Mouse (Mus musculus): Measurements from ENCODE around the gene Ripk3. TPM values are rescaled to one million over a fixed set of nuclear protein-coding genes. Genes with fewer than 3 reads are reported as not detected.

The Ripk3 gene
- polyA plus RNA-seq, 1 experiment from 2014 or later = 55.8 TPM

GRCm38 (mm10) chr14:55814885-55815284, 26.2 kb upstream of the Ripk3 start:
- no peaks in the 10 kb centered on the region for H3K4me1 ChIP-seq (ENCODE audit: control insufficient read depth, insufficient read depth, low read length)
- H3K27ac ChIP-seq (ENCODE audit: low read length) = 0 out of 2 replicates have a peak overlapping the region, but pooled peaks have one; percentile 3
- WGBS = 21% methylated on average over 16 of the region's 16 CpGs
- ATAC-seq = peak; percentile 81
- no peaks in the 10 kb centered on the region for H3K9me3 ChIP-seq (ENCODE audit: control insufficient read depth, low read length)
- no peaks in the 10 kb centered on the region for H3K27me3 ChIP-seq (replicated peaks; ENCODE audit: control insufficient read depth, insufficient read depth, low read length)
- H3K4me2 ChIP-seq (ENCODE audit: low read depth, low read length) = peak overlapping the region; percentile 53
- peak overlapping the region; percentile 53 for H3K4me3 ChIP-seq (ENCODE audit: low read length)
- peak overlapping the region; percentile 56 for H3K9ac ChIP-seq (ENCODE audit: low read depth, low read length)
- no peaks in the 10 kb centered on the region for H3K36me3 ChIP-seq (ENCODE audit: control insufficient read depth, insufficient read depth, low read length)

- no peaks in the 10 kb centered on the region for H3K27me3 ChIP-seq (replicated peaks; ENCODE audit: control insufficient read depth, insufficient read depth, low read length)
- H3K4me1 ChIP-seq (ENCODE audit: control insufficient read depth, insufficient read depth, low read length) = no peaks in the 10 kb centered on the region; the same call in 1 of the 2 replicates
- 65% methylated on average over 15 of the region's 15 CpGs for WGBS
- H3K9me3 ChIP-seq (ENCODE audit: control insufficient read depth, low read length) = no peaks in the 10 kb centered on the region
- H3K9ac ChIP-seq (ENCODE audit: low read depth, low read length) = no peak overlapping the region
- ATAC-seq = peak; percentile 99
- H3K36me3 ChIP-seq (ENCODE audit: control insufficient read depth, insufficient read depth, low read length) = no peaks in the 10 kb centered on the region
- H3K27ac ChIP-seq (ENCODE audit: low read length) = peak overlapping the region; percentile 89
- no peak overlapping the region for H3K4me3 ChIP-seq (ENCODE audit: low read length)
- no peak overlapping the region for H3K4me2 ChIP-seq (ENCODE audit: low read depth, low read length)
Observed at GRCm38 (mm10) chr14:55795380-55796163, 6.9 kb upstream of the Ripk3 start.

GRCm38 (mm10) chr14:55793946-55794345, 5.3 kb upstream of the Ripk3 start:
- ATAC-seq = no peak
- Histone ChIP-seq H3K9ac (ENCODE audit: low read depth, low read length) (no peak overlapping the region), H3K4me2 (ENCODE audit: low read depth, low read length) (no peak overlapping the region), H3K4me3 (ENCODE audit: low read length) (no peak overlapping the region), H3K9me3 (ENCODE audit: control insufficient read depth, low read length) (no peaks in the 10 kb centered on the region), H3K36me3 (ENCODE audit: control insufficient read depth, insufficient read depth, low read length) (no peaks in the 10 kb centered on the region), H3K27ac (ENCODE audit: low read length) (no peak overlapping the region), H3K27me3 (replicated peaks; ENCODE audit: control insufficient read depth, insufficient read depth, low read length) (no peaks in the 10 kb centered on the region), H3K4me1 (ENCODE audit: control insufficient read depth, insufficient read depth, low read length) (no peaks in the 10 kb centered on the region; the same call in 1 of the 2 replicates)
- 69% methylated on average over 2 of the region's 2 CpGs for WGBS

GRCm38 (mm10) chr14:55793461-55793860, 4.8 kb upstream of the Ripk3 start:
- no peak overlapping the region for H3K4me2 ChIP-seq (ENCODE audit: low read depth, low read length)
- no peak overlapping the region for H3K27ac ChIP-seq (ENCODE audit: low read length)
- H3K9me3 ChIP-seq (ENCODE audit: control insufficient read depth, low read length) = no peaks in the 10 kb centered on the region
- no peak overlapping the region for H3K9ac ChIP-seq (ENCODE audit: low read depth, low read length)
- WGBS = 65% methylated on average over 2 of the region's 2 CpGs
- no peak for ATAC-seq
- H3K27me3 ChIP-seq (replicated peaks; ENCODE audit: control insufficient read depth, insufficient read depth, low read length) = no peaks in the 10 kb centered on the region
- H3K36me3 ChIP-seq (ENCODE audit: control insufficient read depth, insufficient read depth, low read length) = no peaks in the 10 kb centered on the region
- H3K4me3 ChIP-seq (ENCODE audit: low read length) = no peak overlapping the region
- no peaks in the 10 kb centered on the region; the same call in 1 of the 2 replicates for H3K4me1 ChIP-seq (ENCODE audit: control insufficient read depth, insufficient read depth, low read length)

GRCm38 (mm10) chr14:55787731-55788130, 934 bp downstream of the Ripk3 start:
- no peaks in the 10 kb centered on the region for H3K9me3 ChIP-seq (ENCODE audit: control insufficient read depth, low read length)
- H3K4me1 ChIP-seq (ENCODE audit: control insufficient read depth, insufficient read depth, low read length) = peaks cover 8% of the 10 kb centered on the region
- WGBS = 45% methylated on average over 11 of the region's 11 CpGs
- H3K4me3 ChIP-seq (ENCODE audit: low read length) = peak overlapping the region; percentile 55
- H3K27ac ChIP-seq (ENCODE audit: low read length) = no peak overlapping the region
- H3K4me2 ChIP-seq (ENCODE audit: low read depth, low read length) = peak overlapping the region; percentile 74
- H3K27me3 ChIP-seq (replicated peaks; ENCODE audit: control insufficient read depth, insufficient read depth, low read length) = no peaks in the 10 kb centered on the region
- no peaks in the 10 kb centered on the region for H3K36me3 ChIP-seq (ENCODE audit: control insufficient read depth, insufficient read depth, low read length)
- no peak for ATAC-seq
- peak overlapping the region; percentile 62; the same call in 1 of the 2 replicates for H3K9ac ChIP-seq (ENCODE audit: low read depth, low read length)

- no peaks in the 10 kb centered on the region for H3K9me3 ChIP-seq (ENCODE audit: control insufficient read depth, low read length)
- H3K4me1 ChIP-seq (ENCODE audit: control insufficient read depth, insufficient read depth, low read length) = peaks cover 17% of the 10 kb centered on the region
- 44% methylated on average over 6 of the region's 6 CpGs for WGBS
- no peak overlapping the region for H3K9ac ChIP-seq (ENCODE audit: low read depth, low read length)
- no peaks in the 10 kb centered on the region for H3K36me3 ChIP-seq (ENCODE audit: control insufficient read depth, insufficient read depth, low read length)
- no peak overlapping the region for H3K4me2 ChIP-seq (ENCODE audit: low read depth, low read length)
- H3K27ac ChIP-seq (ENCODE audit: low read length) = no peak overlapping the region
- no peaks in the 10 kb centered on the region for H3K27me3 ChIP-seq (replicated peaks; ENCODE audit: control insufficient read depth, insufficient read depth, low read length)
- no peak overlapping the region for H3K4me3 ChIP-seq (ENCODE audit: low read length)
- no peak for ATAC-seq
Observed at GRCm38 (mm10) chr14:55785195-55785594, 3.5 kb downstream of the Ripk3 start.

- Histone ChIP-seq H3K4me2 (ENCODE audit: low read depth, low read length) (peak within 1 kb of the TSS; percentile 60), H3K9ac (ENCODE audit: low read depth, low read length) (peak within 1 kb of the TSS; percentile 67), H3K4me1 (ENCODE audit: control insufficient read depth, insufficient read depth, low read length) (peaks cover 17% of the 10 kb centered on the region), H3K36me3 (ENCODE audit: control insufficient read depth, insufficient read depth, low read length) (no peaks in the 10 kb centered on the region), H3K9me3 (ENCODE audit: control insufficient read depth, low read length) (no peaks in the 10 kb centered on the region), H3K27ac (ENCODE audit: low read length) (peak within 1 kb of the TSS; percentile 69), H3K27me3 (replicated peaks; ENCODE audit: control insufficient read depth, insufficient read depth, low read length) (no peaks in the 10 kb centered on the region), H3K4me3 (ENCODE audit: low read length) (peak within 1 kb of the TSS; percentile 48)
- WGBS = 15% methylated on average over 13 of the region's 13 CpGs
- no peak for ATAC-seq
Observed at GRCm38 (mm10) chr14:55783958-55784235, 4.8 kb downstream of the Ripk3 start, which contains the start of gene Adcy4. Gene Adcy4 (minus strand): TSS chr14:55784095.

- H3K4me3 ChIP-seq (ENCODE audit: low read length) = peak overlapping the region; percentile 48
- H3K4me2 ChIP-seq (ENCODE audit: low read depth, low read length) = peak overlapping the region; percentile 60
- ATAC-seq = peak; percentile 35
- H3K9me3 ChIP-seq (ENCODE audit: control insufficient read depth, low read length) = no peaks in the 10 kb centered on the region
- H3K36me3 ChIP-seq (ENCODE audit: control insufficient read depth, insufficient read depth, low read length) = no peaks in the 10 kb centered on the region
- 9% methylated on average over 31 of the region's 31 CpGs for WGBS
- H3K27ac ChIP-seq (ENCODE audit: low read length) = peak overlapping the region; percentile 69
- H3K9ac ChIP-seq (ENCODE audit: low read depth, low read length) = peak overlapping the region; percentile 67
- no peaks in the 10 kb centered on the region for H3K27me3 ChIP-seq (replicated peaks; ENCODE audit: control insufficient read depth, insufficient read depth, low read length)
- H3K4me1 ChIP-seq (ENCODE audit: control insufficient read depth, insufficient read depth, low read length) = peaks cover 17% of the 10 kb centered on the region
Observed at GRCm38 (mm10) chr14:55783171-55783957, 5.3 kb downstream of the Ripk3 start.

GRCm38 (mm10) chr14:55782361-55782960, 6.2 kb downstream of the Ripk3 start:
- Histone ChIP-seq H3K4me3 (ENCODE audit: low read length) (peak overlapping the region; percentile 48), H3K9me3 (ENCODE audit: control insufficient read depth, low read length) (no peaks in the 10 kb centered on the region), H3K36me3 (ENCODE audit: control insufficient read depth, insufficient read depth, low read length) (no peaks in the 10 kb centered on the region), H3K4me1 (ENCODE audit: control insufficient read depth, insufficient read depth, low read length) (peaks cover 16% of the 10 kb centered on the region), H3K9ac (ENCODE audit: low read depth, low read length) (peak overlapping the region; percentile 36; the same call in 1 of the 2 replicates), H3K27ac (ENCODE audit: low read length) (0 out of 2 replicates have a peak overlapping the region, but pooled peaks have one; percentile 27), H3K27me3 (replicated peaks; ENCODE audit: control insufficient read depth, insufficient read depth, low read length) (no peaks in the 10 kb centered on the region), H3K4me2 (ENCODE audit: low read depth, low read length) (peak overlapping the region; percentile 60)
- no peak for ATAC-seq
- WGBS = 66% methylated on average over 9 of the region's 9 CpGs
